Mouse (Mus musculus) spleen, adult 2 months (tissue): ENCODE data around the gene Pth2. TPM values are rescaled to one million over a fixed set of nuclear protein-coding genes. Genes with fewer than 3 reads are reported as not detected.
A peak's percentile ranks its signal among the peaks of the same experiment; 100 is the strongest.

Experiments
- DNase-seq, 2 experiments: peaks; one replicate each; pipeline versions ENCODE4 v3.0.0 to v3.0.0-alpha.2; 2012 to 2021; ENCODE audit warnings: low spot score in 2 of 2, low read depth in 1 of 2
- H3K27ac ChIP-seq: fragments of 200-500 bp; 2 replicates; pipeline ENCODE4 v1.5.1; 2012; ENCODE audit warnings: low read length, inconsistent platforms; ENCODE audit not compliant: insufficient read depth
- H3K27me3 ChIP-seq: fragments of 200-500 bp; 2 replicates; pipeline ENCODE4 v1.6.1; 2012; ENCODE audit warnings: mild to moderate bottlenecking, moderate library complexity, low read length, inconsistent platforms; ENCODE audit not compliant: control insufficient read depth, insufficient read depth
- H3K36me3 ChIP-seq: fragments of 200-500 bp; 2 replicates; pipeline ENCODE4 v1.6.1; 2012; ENCODE audit warnings: mild to moderate bottlenecking, low read length, inconsistent platforms; ENCODE audit not compliant: control insufficient read depth, insufficient read depth
- H3K4me1 ChIP-seq: fragments of 200-500 bp; 2 replicates; pipeline ENCODE4 v1.6.1; 2011; ENCODE audit warnings: inconsistent platforms; ENCODE audit not compliant: control insufficient read depth, insufficient read depth, insufficient read length
- H3K4me3 ChIP-seq: fragments of 200-500 bp; 2 replicates; pipeline ENCODE4 v1.5.1; 2011; ENCODE audit warnings: mild to moderate bottlenecking, inconsistent platforms; ENCODE audit not compliant: insufficient read depth, insufficient read length; ENCODE audit errors: extremely low read depth
- CTCF ChIP-seq: fragments of 200-500 bp; IDR thresholded peaks from 2 replicates; pipeline ENCODE4 v1.5.1; 2011; ENCODE audit warnings: mild to moderate bottlenecking, inconsistent platforms; ENCODE audit not compliant: insufficient read depth, insufficient read length, insufficient replicate concordance; ENCODE audit errors: extremely low read depth
- POLR2A ChIP-seq: fragments of 200-500 bp; IDR thresholded peaks from 2 replicates; pipeline ENCODE4 v1.6.1; 2011; ENCODE audit warnings: low read depth, low read length, inconsistent platforms
- WGBS: fragments of 180-500 bp; shearing (Covaris S2); methylation state at CpG from one replicate; pipeline ENCODE4 v1.1.7; 2018; 5-methylcytosine and 5-hydroxymethylcytosine counted together
- polyA plus RNA-seq: library from polyadenylated mRNA; depleted of rRNA; stranded (reverse); fragments of >200 nt; gene quantifications from 2 replicates; pipeline ENCODE4 v1.2.3, GENCODE M21; 2012

Gene Pth2
- polyA plus RNA-seq, 1 experiment: not detected

GRCm38 (mm10) chr7:45164833-45165232 is 16.0 kb upstream of the Pth2 start:
- Histone ChIP-seq H3K4me1 (peaks cover 3% of the 10 kb centered on the region), H3K27ac (no peak overlapping the region), H3K27me3 (peaks cover 23% of the 10 kb centered on the region), H3K36me3 (no peaks in the 10 kb centered on the region), H3K4me3 (no peak overlapping the region)
- TF ChIP-seq CTCF: no peak
- no peak for TF ChIP-seq POLR2A
- 68% methylated on average over 5 of the region's 5 CpGs for WGBS
- no peak for DNase-seq

DNA sequence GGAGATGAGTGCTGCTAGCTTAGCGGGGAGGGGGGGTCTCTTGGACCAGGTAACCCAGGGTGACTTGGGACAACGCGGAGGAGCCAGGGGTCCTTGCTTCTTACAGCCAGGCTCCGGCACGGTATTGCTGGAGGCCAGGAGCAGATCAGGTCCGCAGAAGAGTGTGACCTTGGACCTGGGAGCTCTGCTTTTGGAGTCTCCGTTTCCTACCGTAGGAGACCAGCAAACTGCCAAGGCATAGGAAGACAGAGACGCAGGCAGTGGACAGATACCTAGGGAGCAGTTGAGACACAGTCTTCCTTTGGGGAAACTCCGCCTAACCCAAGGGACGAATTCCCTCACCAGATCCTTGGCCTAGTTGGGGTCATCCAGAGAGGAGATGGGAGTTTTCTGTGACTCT is 15.1 kb upstream of the Pth2 start:
- H3K27me3 ChIP-seq: peaks cover 23% of the 10 kb centered on the region
- no peak overlapping the region for H3K27ac ChIP-seq
- TF ChIP-seq POLR2A (no peak), CTCF (no peak)
- no peaks in the 10 kb centered on the region for H3K36me3 ChIP-seq
- no peak overlapping the region for H3K4me3 ChIP-seq
- H3K4me1 ChIP-seq: peaks cover 3% of the 10 kb centered on the region
- no peak for DNase-seq
- 71% methylated on average over 11 of the region's 11 CpGs for WGBS

GRCm38 (mm10) chr7:45166950-45167401 is 13.8 kb upstream of the Pth2 start:
- WGBS: 35% methylated on average over 10 of the region's 10 CpGs
- H3K4me1 ChIP-seq: peaks cover 3% of the 10 kb centered on the region
- no peak overlapping the region for H3K4me3 ChIP-seq
- H3K27ac ChIP-seq: no peak overlapping the region
- peaks cover 23% of the 10 kb centered on the region for H3K27me3 ChIP-seq
- no peak for DNase-seq
- H3K36me3 ChIP-seq: no peaks in the 10 kb centered on the region
- TF ChIP-seq POLR2A (no peak), CTCF (no peak)

GRCm38 (mm10) chr7:45167761-45168445 is 12.9 kb upstream of the Pth2 start:
- DNase-seq: no peak
- H3K27ac ChIP-seq: no peak overlapping the region
- WGBS: 14% methylated on average over 19 of the region's 19 CpGs
- peaks cover 3% of the 10 kb centered on the region for H3K4me1 ChIP-seq
- H3K4me3 ChIP-seq: no peak overlapping the region
- H3K36me3 ChIP-seq: no peaks in the 10 kb centered on the region
- peaks cover 23% of the 10 kb centered on the region for H3K27me3 ChIP-seq
- TF ChIP-seq POLR2A (no peak), CTCF (no peak)

DNA sequence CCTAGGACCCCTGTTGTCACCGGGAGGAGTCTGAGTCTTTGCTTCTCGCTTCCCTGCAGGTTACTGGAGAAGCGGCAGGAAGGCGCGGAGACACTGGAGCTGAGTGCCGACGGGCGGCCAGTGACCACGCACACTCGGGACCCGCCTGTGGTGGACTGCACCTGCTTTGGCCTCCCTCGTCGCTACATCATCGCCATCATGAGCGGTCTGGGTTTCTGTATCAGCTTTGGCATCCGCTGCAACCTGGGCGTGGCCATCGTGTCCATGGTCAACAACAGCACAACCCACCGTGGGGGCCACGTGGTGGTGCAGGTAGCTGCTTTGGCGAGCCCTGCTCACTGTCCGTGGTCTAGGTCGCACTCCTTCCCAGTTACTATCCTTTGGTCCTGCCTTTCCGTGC is 12.1 kb upstream of the Pth2 start:
- H3K27me3 ChIP-seq: peaks cover 22% of the 10 kb centered on the region
- 15% methylated on average over 24 of the region's 24 CpGs for WGBS
- H3K4me3 ChIP-seq: no peak overlapping the region
- TF ChIP-seq CTCF (no peak), POLR2A (no peak)
- no peaks in the 10 kb centered on the region for H3K36me3 ChIP-seq
- no peak overlapping the region for H3K27ac ChIP-seq
- DNase-seq: no peak
- peaks cover 1% of the 10 kb centered on the region for H3K4me1 ChIP-seq

DNA sequence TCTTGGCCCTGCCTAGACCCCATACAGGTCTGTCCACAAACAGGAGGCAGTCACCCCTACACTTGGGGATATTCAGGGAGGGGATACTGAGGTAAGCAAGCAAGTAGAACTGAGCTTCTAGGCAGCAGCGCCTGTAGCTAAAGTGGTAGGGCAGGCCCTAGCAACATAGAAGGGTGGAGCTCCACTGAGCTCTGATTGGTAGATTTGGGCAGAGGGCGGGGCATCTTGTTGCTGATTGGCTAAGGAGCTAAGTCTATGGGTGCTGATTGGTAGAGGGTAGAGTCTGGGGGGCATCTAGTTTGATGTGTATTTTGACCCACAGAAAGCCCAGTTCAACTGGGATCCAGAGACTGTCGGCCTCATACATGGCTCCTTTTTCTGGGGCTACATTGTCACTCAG is 11.3 kb upstream of the Pth2 start:
- no peak for DNase-seq
- no peak overlapping the region for H3K4me3 ChIP-seq
- TF ChIP-seq POLR2A (no peak), CTCF (no peak)
- no peaks in the 10 kb centered on the region for H3K36me3 ChIP-seq
- no peaks in the 10 kb centered on the region for H3K4me1 ChIP-seq
- H3K27me3 ChIP-seq: peaks cover 15% of the 10 kb centered on the region
- no peak overlapping the region for H3K27ac ChIP-seq
- 92% methylated on average over 3 of the region's 3 CpGs for WGBS

GRCm38 (mm10) chr7:45172974-45173373 is 7.8 kb upstream of the Pth2 start:
- Histone ChIP-seq H3K36me3 (no peaks in the 10 kb centered on the region), H3K4me3 (no peak overlapping the region), H3K27ac (no peak overlapping the region), H3K27me3 (peaks cover 32% of the 10 kb centered on the region), H3K4me1 (peaks cover 5% of the 10 kb centered on the region)
- TF ChIP-seq CTCF (peak; percentile 42; the same call in 1 of the 2 replicates), POLR2A (no peak)
- 63% methylated on average over 7 of the region's 7 CpGs for WGBS
- DNase-seq: no peak
